Mouse (Mus musculus) ES-E14 (cell line): ENCODE measurements around the gene Wdr35. TPM values are rescaled to one million over a fixed set of nuclear protein-coding genes. Genes with fewer than 3 reads are reported as not detected.

ENCODE experiments used
- DNase-seq: peaks from one replicate; pipeline ENCODE4 v3.0.0-alpha.2; 2013; ENCODE audit warnings: low read depth, low spot score
- H3K27ac ChIP-seq: 2 replicates; pipeline ENCODE4 v1.5.1; 2012; ENCODE audit warnings: low read depth, mild to moderate bottlenecking, low read length, moderate library complexity, mixed read lengths; ENCODE audit not compliant: poor library complexity, insufficient read depth, severe bottlenecking
- H3K36me3 ChIP-seq: 2 replicates; pipeline ENCODE4 v1.6.1; 2012; ENCODE audit warnings: mild to moderate bottlenecking, low read length, moderate library complexity, mixed read lengths; ENCODE audit not compliant: control insufficient read depth, poor library complexity, insufficient read depth, severe bottlenecking
- H3K4me1 ChIP-seq, 2 experiments: fragments of 150-350 bp in 1 of 2; sonication (generic) in 1 of 2; 2 replicates each; pipeline ENCODE4 v1.6.1; 2012; ENCODE audit warnings: low read length in 2 of 2, mild to moderate bottlenecking in 1 of 2, mixed read lengths in 1 of 2; ENCODE audit not compliant: control insufficient read depth in 2 of 2, insufficient read depth in 2 of 2, poor library complexity in 1 of 2
- H3K4me3 ChIP-seq, 2 experiments: fragments of 150-350 bp in 1 of 2; sonication (generic) in 1 of 2; 2 replicates each; pipeline ENCODE4 v1.5.1; 2012; ENCODE audit warnings: low read length in 2 of 2, low read depth in 1 of 2, mild to moderate bottlenecking in 1 of 2, mixed read lengths in 1 of 2; ENCODE audit not compliant: insufficient read depth in 1 of 2, poor library complexity in 1 of 2, severe bottlenecking in 1 of 2
- H3K9ac ChIP-seq: 2 replicates; pipeline ENCODE4 v1.6.1; 2012; ENCODE audit warnings: low read depth, mild to moderate bottlenecking, low read length, mixed read lengths; ENCODE audit not compliant: poor library complexity, insufficient read depth, severe bottlenecking
- H3K9me3 ChIP-seq: fragments of 150-350 bp; sonication (generic); 2 replicates; pipeline ENCODE4 v1.6.1; 2012; ENCODE audit warnings: low read depth, mild to moderate bottlenecking, low read length; ENCODE audit not compliant: control insufficient read depth, insufficient read depth
- CHD2 ChIP-seq: IDR thresholded peaks from 2 replicates; pipeline ENCODE4 v1.6.1; 2014; ENCODE audit warnings: mild to moderate bottlenecking, low read depth, low read length, inconsistent platforms
- HCFC1 ChIP-seq: IDR thresholded peaks from 2 replicates; pipeline ENCODE4 v1.6.1; 2012; ENCODE audit warnings: low read length, inconsistent platforms, borderline replicate concordance; ENCODE audit not compliant: insufficient read depth
- MAFK ChIP-seq: IDR thresholded peaks from 2 replicates; pipeline ENCODE4 v1.6.1; 2014; ENCODE audit warnings: mild to moderate bottlenecking, low read depth, low read length, inconsistent platforms; ENCODE audit not compliant: insufficient read depth
- ZC3H11A ChIP-seq: IDR thresholded peaks from 2 replicates; pipeline ENCODE4 v1.6.1; 2012; ENCODE audit warnings: low read depth, mild to moderate bottlenecking, inconsistent platforms, low read length, borderline replicate concordance
- ZNF384 ChIP-seq: IDR thresholded peaks from 2 replicates; pipeline ENCODE4 v1.6.1; 2012; ENCODE audit warnings: low read depth, low read length, inconsistent platforms
- in situ Hi-C, 2 experiments: fragments of 600-800 bp; cut with MboI; formaldehyde crosslinking; loops; one replicate each; pipeline ENCODE4 v1.15.1; 2025; ENCODE audit warnings: low sequenced_read_pairs in 2 of 2, inconsistent platforms in 1 of 2; ENCODE audit not compliant: unreplicated experiment in 2 of 2
- total RNA-seq: library from RNA; depleted of rRNA; stranded (reverse); fragments of 300-350 nt; gene quantifications from 2 replicates; pipeline ENCODE4 v1.2.3, GENCODE M21; 2012

Gene Wdr35
- total RNA-seq, 1 experiment, result 22.3 TPM

GRCm38 (mm10) chr12:8953136-8953535 is 20.6 kb upstream of the Wdr35 start:
- no peak for TF ChIP-seq ZNF384
- no peak for TF ChIP-seq MAFK
- TF ChIP-seq CHD2, result no peak
- no peak for TF ChIP-seq HCFC1
- Histone ChIP-seq H3K9me3 (no peaks in the 10 kb centered on the region), H3K27ac (no peak overlapping the region), H3K36me3 (no peaks in the 10 kb centered on the region), H3K4me1 (0 out of 4 replicates have a peak, but pooled peaks cover 0 to 2% of the 10 kb centered on the region in 2 experiments), H3K4me3 (no peak overlapping the region), H3K9ac (no peak overlapping the region)
- DNase-seq, result no peak
- in situ Hi-C loops, result no loop called here

- no peaks in the 10 kb centered on the region for H3K9me3 ChIP-seq
- H3K27ac ChIP-seq, result no peak overlapping the region
- in situ Hi-C loops, result no loop called here
- no peak overlapping the region for H3K4me3 ChIP-seq
- DNase-seq, result no peak
- no peak overlapping the region for H3K9ac ChIP-seq
- H3K36me3 ChIP-seq, result no peaks in the 10 kb centered on the region
- no peaks in the 10 kb centered on the region for H3K4me1 ChIP-seq
- TF ChIP-seq MAFK, result no peak
- no peak for TF ChIP-seq CHD2
Measured at GRCm38 (mm10) chr12:8954161-8954561, 19.5 kb upstream of the Wdr35 start.

GRCm38 (mm10) chr12:8961607-8962316 is 11.9 kb upstream of the Wdr35 start:
- Histone ChIP-seq H3K27ac (no peak overlapping the region), H3K36me3 (no peaks in the 10 kb centered on the region), H3K9ac (no peak overlapping the region), H3K4me1 (no peaks in the 10 kb centered on the region), H3K4me3 (no peak overlapping the region), H3K9me3 (no peaks in the 10 kb centered on the region)
- no peak for DNase-seq
- no peak for TF ChIP-seq MAFK
- TF ChIP-seq CHD2, result no peak
- no peak for TF ChIP-seq ZC3H11A
- no peak for TF ChIP-seq HCFC1
- TF ChIP-seq ZNF384, result no peak
- in situ Hi-C loops, result no loop called here

GRCm38 (mm10) chr12:8969828-8970227 is 3.9 kb upstream of the Wdr35 start:
- H3K36me3 ChIP-seq, result no peaks in the 10 kb centered on the region
- no peak overlapping the region for H3K9ac ChIP-seq
- no peak overlapping the region for H3K27ac ChIP-seq
- H3K4me1 ChIP-seq, result no peaks in the 10 kb centered on the region
- H3K9me3 ChIP-seq, result no peaks in the 10 kb centered on the region
- no peak for DNase-seq
- TF ChIP-seq HCFC1 (no peak), ZC3H11A (no peak), MAFK (no peak), CHD2 (no peak), ZNF384 (no peak)
- no peak overlapping the region for H3K4me3 ChIP-seq
- in situ Hi-C loops, result no loop called here

DNA sequence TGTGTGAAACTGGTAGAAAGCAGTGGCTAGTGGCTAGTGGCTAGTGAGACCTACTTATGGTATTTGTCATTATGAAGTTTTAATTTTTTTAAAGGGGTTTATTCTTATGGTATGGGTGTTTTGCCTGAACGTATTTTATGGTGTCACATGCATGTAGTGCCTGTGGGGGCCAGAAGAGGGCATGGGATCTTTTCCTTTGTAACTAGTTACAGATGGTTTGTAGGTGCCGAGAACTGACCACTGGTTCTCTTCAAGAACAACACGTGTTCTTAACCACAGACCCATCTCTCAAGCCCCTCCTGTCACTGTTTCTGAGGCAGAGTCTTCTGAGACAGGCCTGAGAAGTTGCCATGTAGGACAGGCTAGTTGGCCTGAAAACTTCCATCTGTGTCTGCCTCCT is 1.4 kb downstream of the Wdr35 start:
- Histone ChIP-seq H3K4me3 (peak overlapping the region; percentile 85 to 93; a peak in 3 of 4 replicates), H3K27ac (no peak overlapping the region), H3K36me3 (peaks cover 5% of the 10 kb centered on the region), H3K9ac (peak overlapping the region; percentile 77; the same call in 1 of the 2 replicates), H3K9me3 (no peaks in the 10 kb centered on the region), H3K4me1 (no peaks in the 10 kb centered on the region)
- in situ Hi-C loops, result no loop called here
- TF ChIP-seq ZC3H11A (0 out of 2 replicates have a peak, but pooled peaks have one; percentile 3), CHD2 (no peak)
- peak; percentile 38 for DNase-seq
